Mouse (Mus musculus) intestine, embryonic 16.5 days (tissue): ENCODE measurements at regions not wholly inside any gene's neighbourhood (a gene's known extent, or its start where the extent isn't known, plus 50 kb on each side); places are given as distances from the start of the nearest gene placed in this dataset.
"Not testable (repeated sequence)": the region's sequence is repeated elsewhere in the genome, so short reads cannot be mapped to it uniquely, and the experiment has no call there.

Experiments used
- ATAC-seq: fragments of 200-750 bp; cut with Nextera tagmentation; 2 replicates; pipeline ENCODE4 v1.8.0; 2017; ENCODE audit warnings: moderate TSS enrichment, moderate library complexity
- H3K27ac ChIP-seq: fragments of 300-500 bp; sonication (generic); 2 replicates; pipeline ENCODE4 v1.5.1; 2014; ENCODE audit warnings: mild to moderate bottlenecking, low read length
- H3K27me3 ChIP-seq: fragments of 300-500 bp; sonication (generic); replicated peaks from 2 replicates; pipeline ENCODE4 v1.6.1; 2014; ENCODE audit warnings: low read length, control low read depth, mixed read lengths; ENCODE audit not compliant: control insufficient read depth, insufficient read depth
- H3K36me3 ChIP-seq: fragments of 300-500 bp; sonication (generic); 2 replicates; pipeline ENCODE4 v1.6.1; 2014; ENCODE audit warnings: low read length, control low read depth; ENCODE audit not compliant: control insufficient read depth, insufficient read depth
- H3K4me1 ChIP-seq: fragments of 300-500 bp; sonication (generic); 2 replicates; pipeline ENCODE4 v1.6.1; 2014; ENCODE audit warnings: low read length, control low read depth, mixed read lengths; ENCODE audit not compliant: control insufficient read depth, insufficient read depth
- H3K4me2 ChIP-seq: fragments of 300-500 bp; sonication (generic); 2 replicates; pipeline ENCODE4 v1.6.1; 2014; ENCODE audit warnings: low read depth, low read length, control low read depth
- H3K4me3 ChIP-seq: fragments of 300-500 bp; sonication (generic); 2 replicates; pipeline ENCODE4 v1.5.1; 2014; ENCODE audit warnings: mild to moderate bottlenecking, low read length
- H3K9ac ChIP-seq: fragments of 300-500 bp; sonication (generic); 2 replicates; pipeline ENCODE4 v1.6.1; 2014; ENCODE audit warnings: low read depth, low read length
- H3K9me3 ChIP-seq: fragments of 300-500 bp; sonication (generic); 2 replicates; pipeline ENCODE4 v1.6.1; 2016; ENCODE audit warnings: low read length, control low read depth; ENCODE audit not compliant: control insufficient read depth
- WGBS: fragments of 180-500 bp; shearing (Covaris S2); extraction: QIAGEN DNeasy Blood & Tissue Kit; methylation state at CpG from one replicate; pipeline ENCODE4 v1.1.7; 2014; 5-methylcytosine and 5-hydroxymethylcytosine counted together

DNA sequence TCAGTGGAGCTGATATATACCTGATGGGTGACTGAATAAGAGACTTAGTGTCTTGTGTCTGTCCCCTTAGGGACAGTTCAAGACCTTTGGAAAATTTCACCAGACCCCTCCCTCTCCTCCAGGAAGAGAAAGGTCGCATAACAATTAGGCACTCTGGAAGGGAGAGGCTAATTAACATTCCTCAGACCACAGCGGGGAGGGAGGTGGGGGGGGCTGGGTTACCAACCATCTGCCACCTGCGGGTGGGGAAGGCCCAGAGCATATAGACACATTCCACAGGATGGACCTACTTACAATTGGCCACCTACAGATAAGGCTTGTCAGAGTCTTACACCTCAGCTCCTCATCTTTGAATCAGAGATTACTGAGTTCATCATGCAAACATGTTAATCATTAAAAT lies 114.6 kb downstream of the Car2 start:
- Histone ChIP-seq H3K27ac (no peak overlapping the region), H3K9ac (no peak overlapping the region), H3K9me3 (no peaks in the 10 kb centered on the region), H3K4me1 (no peaks in the 10 kb centered on the region), H3K36me3 (no peaks in the 10 kb centered on the region), H3K4me3 (no peak overlapping the region), H3K27me3 (no peaks in the 10 kb centered on the region), H3K4me2 (no peak overlapping the region)
- whole genome bisulfite sequencing: 10% methylated on average over 3 of the region's 3 CpGs
- ATAC-seq: no peak

DNA sequence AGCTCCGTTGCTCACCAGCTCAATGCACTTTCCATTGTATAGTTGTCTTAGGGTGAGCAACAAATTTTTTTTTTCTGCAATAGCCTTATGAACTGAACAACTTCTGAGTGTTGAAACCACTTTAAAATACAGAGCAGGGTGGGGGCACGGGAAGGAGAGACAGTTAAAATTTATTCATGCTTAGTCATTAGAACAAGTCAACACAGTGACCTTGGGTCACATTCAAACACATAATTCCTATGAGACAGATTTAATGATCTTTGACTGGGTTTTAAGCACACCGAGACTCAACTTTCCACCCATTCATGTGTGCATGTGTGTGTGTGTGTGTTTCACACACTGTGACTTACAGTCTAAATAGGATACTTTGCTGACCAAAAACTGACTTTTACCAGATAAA lies 121.7 kb downstream of the Car2 start:
- Histone ChIP-seq H3K4me3 (no peak overlapping the region), H3K27me3 (no peaks in the 10 kb centered on the region), H3K4me2 (no peak overlapping the region), H3K4me1 (no peaks in the 10 kb centered on the region), H3K9ac (no peak overlapping the region), H3K9me3 (no peaks in the 10 kb centered on the region), H3K27ac (no peak overlapping the region), H3K36me3 (no peaks in the 10 kb centered on the region)
- 73% methylated on average over 3 of the region's 3 CpGs for WGBS
- ATAC-seq: no peak

DNA sequence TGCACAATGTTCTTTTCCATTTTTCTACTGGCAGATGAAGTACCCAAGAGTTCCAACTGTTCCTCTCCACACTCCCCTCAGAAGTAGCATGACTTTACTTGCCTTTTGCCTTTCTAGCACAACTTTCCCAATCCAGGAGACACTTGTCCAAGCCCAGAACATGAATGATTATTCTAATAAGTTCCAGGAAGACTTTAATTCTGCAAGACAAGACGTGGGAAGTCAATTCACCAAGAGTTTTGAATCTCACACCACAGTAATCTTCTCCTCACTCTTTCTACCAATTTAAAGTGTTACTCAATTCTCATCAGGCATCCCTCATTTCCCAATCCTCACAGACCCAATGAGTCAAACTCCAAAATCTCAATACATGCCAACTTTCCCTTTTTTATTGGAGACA lies 122.4 kb downstream of the Car2 start:
- Histone ChIP-seq H3K4me2 (no peak overlapping the region), H3K4me1 (no peaks in the 10 kb centered on the region), H3K9ac (no peak overlapping the region), H3K36me3 (no peaks in the 10 kb centered on the region), H3K27ac (no peak overlapping the region), H3K9me3 (no peaks in the 10 kb centered on the region), H3K27me3 (no peaks in the 10 kb centered on the region), H3K4me3 (no peak overlapping the region)
- WGBS: 85% methylated on average over 1 of the region's 1 CpGs
- no peak for ATAC-seq

DNA sequence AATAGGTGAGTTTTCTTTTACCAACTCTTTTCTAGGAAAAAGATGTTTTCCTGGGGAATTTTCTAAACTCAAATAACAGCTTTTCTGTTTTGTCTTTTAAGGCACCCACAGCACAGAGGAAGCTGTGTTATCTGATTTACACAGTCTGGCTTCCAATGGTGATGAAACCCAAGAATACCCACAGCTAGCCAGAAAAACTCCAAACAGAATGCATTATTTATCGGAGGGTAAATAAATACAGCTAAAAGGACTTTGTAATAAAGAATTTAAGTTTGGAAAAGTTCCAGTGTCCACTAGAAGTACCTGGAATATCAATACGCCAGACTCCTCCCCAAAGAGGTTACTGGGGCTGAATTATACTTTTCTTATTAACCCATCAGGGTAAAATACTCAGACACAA lies 123.7 kb downstream of the Car2 start:
- Histone ChIP-seq H3K36me3 (no peaks in the 10 kb centered on the region), H3K9ac (no peak overlapping the region), H3K4me2 (no peak overlapping the region), H3K4me1 (no peaks in the 10 kb centered on the region), H3K27ac (no peak overlapping the region), H3K4me3 (no peak overlapping the region), H3K9me3 (no peaks in the 10 kb centered on the region), H3K27me3 (no peaks in the 10 kb centered on the region)
- ATAC-seq: no peak
- WGBS: 92% methylated on average over 2 of the region's 2 CpGs

DNA sequence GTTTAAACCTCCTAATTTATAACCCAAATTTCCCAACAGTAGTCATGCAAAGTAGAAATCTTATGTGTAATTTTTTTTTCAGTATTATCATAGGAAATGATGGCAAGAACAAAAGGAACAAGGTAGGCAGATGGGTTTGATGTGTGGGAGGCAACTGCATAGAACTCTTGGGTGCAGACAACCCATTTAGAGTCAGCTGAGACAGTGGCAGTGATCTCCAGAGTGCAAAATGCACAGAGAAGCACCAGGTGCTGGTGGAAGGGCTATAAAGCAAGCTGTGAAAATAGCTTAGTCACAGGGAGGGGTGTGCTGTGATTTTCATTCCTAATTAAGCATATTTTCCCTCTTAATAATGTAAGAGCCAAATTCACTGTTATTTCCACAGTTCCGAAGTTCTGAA lies 130.5 kb downstream of the Car2 start:
- no peak overlapping the region for H3K27ac ChIP-seq
- 49% methylated on average over 1 of the region's 1 CpGs for WGBS
- no peaks in the 10 kb centered on the region for H3K4me1 ChIP-seq
- no peaks in the 10 kb centered on the region for H3K36me3 ChIP-seq
- H3K4me3 ChIP-seq: no peak overlapping the region
- H3K4me2 ChIP-seq: no peak overlapping the region
- H3K27me3 ChIP-seq: no peaks in the 10 kb centered on the region
- ATAC-seq: no peak
- H3K9ac ChIP-seq: no peak overlapping the region
- H3K9me3 ChIP-seq: no peaks in the 10 kb centered on the region

DNA sequence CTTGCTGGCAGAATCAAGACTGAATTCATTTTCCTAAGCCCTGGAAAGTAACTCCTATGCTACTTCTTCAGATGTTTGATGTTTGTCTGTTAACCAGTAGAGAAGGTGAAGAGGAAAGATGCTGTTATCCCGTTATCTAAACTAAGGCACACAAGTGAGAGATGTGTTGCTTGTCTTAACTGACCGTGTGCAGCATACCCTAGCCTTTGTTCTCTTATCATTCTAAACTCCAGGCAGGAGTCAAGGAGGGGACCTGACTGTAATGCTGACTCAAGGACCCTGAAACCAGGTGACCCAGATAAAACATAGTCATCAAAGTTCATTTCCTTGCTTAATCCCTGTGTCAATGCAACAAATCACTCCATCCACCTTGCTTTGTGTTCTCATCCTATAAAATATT lies 136.7 kb downstream of the Car2 start:
- no peak overlapping the region for H3K9ac ChIP-seq
- no peaks in the 10 kb centered on the region for H3K36me3 ChIP-seq
- H3K4me2 ChIP-seq: no peak overlapping the region
- H3K9me3 ChIP-seq: no peaks in the 10 kb centered on the region
- no peak overlapping the region for H3K4me3 ChIP-seq
- 55% methylated on average over 2 of the region's 2 CpGs for WGBS
- ATAC-seq: no peak
- H3K27me3 ChIP-seq: no peaks in the 10 kb centered on the region
- H3K4me1 ChIP-seq: no peaks in the 10 kb centered on the region
- H3K27ac ChIP-seq: no peak overlapping the region

DNA sequence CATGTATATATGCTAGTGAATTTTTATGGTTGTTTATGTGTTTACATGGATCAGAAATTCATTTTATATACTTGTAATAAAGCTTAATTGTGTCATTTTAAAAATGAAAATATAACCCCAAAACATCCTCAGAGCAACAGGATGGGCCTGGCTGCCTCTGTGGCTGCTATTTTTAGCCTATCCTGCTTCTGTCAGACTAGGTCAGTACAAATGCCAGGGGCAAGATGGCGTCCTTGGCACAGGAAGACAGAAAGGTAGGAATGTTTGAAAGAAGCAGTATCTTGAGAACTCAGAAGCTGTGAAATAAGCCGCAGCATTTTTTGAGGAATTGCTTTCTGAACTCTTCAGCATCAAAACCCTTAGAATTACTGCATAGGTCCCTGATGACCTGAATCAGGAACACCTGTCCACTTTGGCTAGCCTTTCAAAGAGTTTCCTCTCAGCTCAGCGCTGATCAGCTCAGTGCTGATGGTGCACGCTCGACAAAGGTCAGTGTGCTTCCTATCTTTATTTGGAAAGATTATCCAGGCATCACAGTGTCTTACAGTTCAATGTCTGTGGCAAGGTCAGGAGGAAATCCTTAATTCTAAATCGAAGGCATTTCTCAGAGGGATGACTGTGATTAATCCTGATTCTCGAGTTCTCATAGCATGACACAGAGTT lies 154.9 kb downstream of the Car2 start:
- Histone ChIP-seq H3K9ac (no peak overlapping the region), H3K4me2 (no peak overlapping the region), H3K36me3 (no peaks in the 10 kb centered on the region), H3K27me3 (no peaks in the 10 kb centered on the region), H3K4me1 (no peaks in the 10 kb centered on the region), H3K9me3 (no peaks in the 10 kb centered on the region), H3K27ac (no peak overlapping the region), H3K4me3 (no peak overlapping the region)
- WGBS: 72% methylated on average over 7 of the region's 7 CpGs
- no peak for ATAC-seq

DNA sequence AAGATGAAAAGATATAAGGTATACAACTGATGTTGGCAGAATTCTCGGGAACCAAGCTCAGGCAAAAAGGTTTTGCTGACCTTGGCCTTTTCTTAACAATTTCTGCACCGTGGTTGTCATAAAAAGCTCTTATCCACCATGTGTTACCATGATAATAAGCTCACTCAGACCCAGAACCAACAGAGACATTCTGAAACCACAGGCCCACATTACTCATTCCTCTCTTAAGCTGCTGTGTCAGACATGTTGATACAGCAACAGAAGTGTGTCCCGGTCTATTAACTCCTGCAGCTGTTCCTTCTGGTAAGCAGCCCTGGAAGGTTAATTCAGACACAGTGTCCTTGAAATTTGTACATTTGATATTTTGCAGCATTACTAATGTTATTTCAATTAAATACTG lies 167.9 kb downstream of the Car2 start:
- Histone ChIP-seq H3K27me3 (no peaks in the 10 kb centered on the region), H3K27ac (no peak overlapping the region), H3K36me3 (no peaks in the 10 kb centered on the region), H3K4me3 (no peak overlapping the region), H3K4me1 (no peaks in the 10 kb centered on the region), H3K4me2 (no peak overlapping the region), H3K9ac (no peak overlapping the region), H3K9me3 (no peaks in the 10 kb centered on the region)
- WGBS: 58% methylated on average over 3 of the region's 3 CpGs
- ATAC-seq: no peak

DNA sequence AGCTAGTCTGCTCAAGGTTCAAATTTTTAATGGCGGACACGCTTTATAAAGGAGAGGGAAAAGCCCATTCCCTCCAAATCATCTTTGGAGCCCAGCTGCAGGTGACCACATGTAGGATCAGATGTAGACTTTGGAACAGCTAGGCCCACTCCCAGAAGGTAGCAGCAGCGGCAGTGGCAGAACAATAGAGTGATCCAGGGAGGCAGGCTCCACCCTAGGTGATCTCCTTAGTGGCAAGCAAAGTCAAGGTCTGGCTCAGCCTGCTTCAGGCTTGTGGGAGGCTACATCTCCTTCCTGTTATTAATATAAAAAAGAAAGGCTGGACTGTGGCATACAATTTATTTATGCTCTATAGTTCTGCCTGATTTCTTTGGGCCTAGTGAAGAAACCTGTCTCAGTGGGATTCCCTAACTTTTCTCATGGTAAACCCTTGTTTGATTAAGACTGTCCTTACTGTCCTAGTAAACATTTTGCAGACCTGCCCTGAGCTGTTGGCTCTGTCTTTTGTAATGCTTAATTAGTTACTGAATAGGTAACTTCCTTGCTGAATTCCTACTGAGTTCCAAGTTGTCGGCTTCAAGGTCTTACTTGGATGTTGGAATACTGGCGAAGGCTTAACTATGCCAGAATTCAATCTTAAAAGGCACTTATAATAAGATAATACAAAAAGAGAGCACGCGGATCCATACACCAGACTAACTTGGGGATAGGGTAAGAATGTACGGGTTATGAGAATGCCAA lies 169.6 kb downstream of the Car2 start:
- H3K27me3 ChIP-seq, H3K9ac ChIP-seq, H3K4me3 ChIP-seq, H3K27ac ChIP-seq, H3K4me2 ChIP-seq, H3K9me3 ChIP-seq, ATAC-seq, H3K36me3 ChIP-seq, H3K4me1 ChIP-seq: not testable (repeated sequence)
- WGBS: 90% methylated on average over 8 of the region's 8 CpGs
